Mouse (Mus musculus) myocyte (in vitro differentiated cells): ENCODE data around the gene Msrb3. TPM values are rescaled to one million over a fixed set of nuclear protein-coding genes. Genes with fewer than 3 reads are reported as not detected.

Source experiments
- H3K27me3 ChIP-seq: one replicate; pipeline ENCODE4 v1.6.1; 2011; ENCODE audit not compliant: control insufficient read depth, insufficient read depth, insufficient read length
- H3K36me3 ChIP-seq: one replicate; pipeline ENCODE4 v1.6.1; 2011; ENCODE audit not compliant: control insufficient read depth, insufficient read depth
- H3K4me2 ChIP-seq: one replicate; pipeline ENCODE4 v1.6.1; 2011; ENCODE audit warnings: low read depth, control low read depth
- H3K4me3 ChIP-seq: one replicate; pipeline ENCODE4 v1.5.1; 2011; ENCODE audit warnings: mild to moderate bottlenecking, control low read depth, moderate library complexity
- H3K79me2 ChIP-seq: one replicate; pipeline ENCODE4 v1.6.1; 2011; ENCODE audit not compliant: control insufficient read depth, insufficient read depth
- H3ac ChIP-seq: one replicate; pipeline ENCODE4 v1.6.1; 2011; ENCODE audit not compliant: control insufficient read depth, insufficient read length
- CEBPB ChIP-seq: IDR thresholded peaks from 2 replicates; pipeline ENCODE4 v1.6.1; 2011; ENCODE audit warnings: mild to moderate bottlenecking, moderate library complexity; ENCODE audit not compliant: poor library complexity, insufficient read depth, severe bottlenecking
- E2F4 ChIP-seq: IDR thresholded peaks from one replicate; pipeline ENCODE4 v1.6.1; 2011; ENCODE audit warnings: mild to moderate bottlenecking, control low read depth, moderate library complexity; ENCODE audit not compliant: insufficient read depth
- MAX ChIP-seq: IDR thresholded peaks from one replicate; pipeline ENCODE4 v1.6.1; 2011; ENCODE audit warnings: low read depth, mild to moderate bottlenecking, control low read depth
- MYOD1 ChIP-seq, 3 experiments: IDR thresholded peaks; one replicate each; pipeline ENCODE4 v1.6.1; 2011; ENCODE audit warnings: control low read depth in 2 of 3, low read depth in 2 of 3, mild to moderate bottlenecking in 2 of 3, moderate library complexity in 1 of 3; ENCODE audit not compliant: insufficient read length in 2 of 3, control insufficient read depth in 1 of 3
- MYOG ChIP-seq, 3 experiments: IDR thresholded peaks; one replicate each; pipeline ENCODE4 v1.6.1; 2011; ENCODE audit warnings: control low read depth in 2 of 3, low read depth in 2 of 3, mild to moderate bottlenecking in 2 of 3; ENCODE audit not compliant: insufficient read length in 2 of 3, control insufficient read depth in 1 of 3, insufficient read depth in 1 of 3
- POLR2A ChIP-seq: IDR thresholded peaks from one replicate; pipeline ENCODE4 v1.6.1; 2011; ENCODE audit warnings: low read depth, mild to moderate bottlenecking, control low read depth, moderate library complexity; ENCODE audit not compliant: insufficient read length
- POLR2AphosphoS2 ChIP-seq: IDR thresholded peaks from one replicate; pipeline ENCODE4 v1.6.1; 2011; ENCODE audit warnings: low read depth, control low read depth; ENCODE audit not compliant: insufficient read length
- REST ChIP-seq: IDR thresholded peaks from one replicate; pipeline ENCODE4 v1.6.1; 2011; ENCODE audit warnings: mild to moderate bottlenecking, control low read depth, moderate library complexity; ENCODE audit not compliant: insufficient read depth, insufficient read length
- SRF ChIP-seq: IDR thresholded peaks from one replicate; pipeline ENCODE4 v1.6.1; 2011; ENCODE audit warnings: low read depth; ENCODE audit not compliant: control insufficient read depth, insufficient read length
- TCF12 ChIP-seq: IDR thresholded peaks from one replicate; pipeline ENCODE4 v1.6.1; 2011; ENCODE audit warnings: mild to moderate bottlenecking, control low read depth; ENCODE audit not compliant: poor library complexity, insufficient read depth, severe bottlenecking
- TCF3 ChIP-seq: IDR thresholded peaks from one replicate; pipeline ENCODE4 v1.6.1; 2011; ENCODE audit warnings: low read depth, control low read depth; ENCODE audit not compliant: insufficient read length
- USF1 ChIP-seq: IDR thresholded peaks from one replicate; pipeline ENCODE4 v1.6.1; 2011; ENCODE audit warnings: low read depth, mild to moderate bottlenecking, control low read depth, moderate library complexity
- polyA plus RNA-seq: library from polyadenylated mRNA; unstranded; fragments of >200 nt; fragmentation: generic; extraction: Trizol; gene quantifications from one replicate; pipeline ENCODE4 v1.2.1, GENCODE M21; 2012; ENCODE audit warnings: missing spikeins

Msrb3 gene
- polyA plus RNA-seq, 1 experiment = 8.5 TPM

GRCm38 (mm10) chr10:120914286-120914685 is 15.4 kb upstream of the Msrb3 start:
- Histone ChIP-seq H3K36me3 (no peaks in the 10 kb centered on the region), H3K4me3 (no peak overlapping the region), H3K27me3 (no peaks in the 10 kb centered on the region), H3ac (no peak overlapping the region), H3K79me2 (no peaks in the 10 kb centered on the region), H3K4me2 (no peak overlapping the region)
- no peak for TF ChIP-seq MAX
- TF ChIP-seq MYOG (IDR thresholded peaks at IDR 0.05; ENCODE audit: control insufficient read depth in 1 of 3, insufficient read depth in 1 of 3, insufficient read length in 2 of 3, low read depth in 2 of 3) = no peak
- TF ChIP-seq REST = no peak
- TF ChIP-seq POLR2A = no peak
- TF ChIP-seq TCF3 = no peak
- no peak for TF ChIP-seq CEBPB
- TF ChIP-seq POLR2AphosphoS2 = no peak
- TF ChIP-seq TCF12 = no peak
- TF ChIP-seq USF1 = no peak
- TF ChIP-seq MYOD1 (IDR thresholded peaks at IDR 0.05; ENCODE audit: control insufficient read depth in 1 of 3, insufficient read length in 2 of 3, low read depth in 2 of 3) = no peak
- no peak for TF ChIP-seq E2F4
- TF ChIP-seq SRF = no peak

GRCm38 (mm10) chr10:120913796-120914195 is 14.9 kb upstream of the Msrb3 start:
- no peaks in the 10 kb centered on the region for H3K27me3 ChIP-seq
- no peak overlapping the region for H3ac ChIP-seq
- no peaks in the 10 kb centered on the region for H3K79me2 ChIP-seq
- H3K4me3 ChIP-seq = no peak overlapping the region
- H3K4me2 ChIP-seq = no peak overlapping the region
- TF ChIP-seq POLR2A (no peak), MAX (no peak)
- H3K36me3 ChIP-seq = no peaks in the 10 kb centered on the region

- TF ChIP-seq MAX (no peak), POLR2AphosphoS2 (no peak), SRF (no peak), CEBPB (no peak), E2F4 (no peak), TCF12 (no peak), TCF3 (no peak), MYOG (IDR thresholded peaks at IDR 0.05; ENCODE audit: control insufficient read depth in 1 of 3, insufficient read depth in 1 of 3, insufficient read length in 2 of 3, low read depth in 2 of 3) (no peak), MYOD1 (IDR thresholded peaks at IDR 0.05; ENCODE audit: control insufficient read depth in 1 of 3, insufficient read length in 2 of 3, low read depth in 2 of 3) (no peak), REST (no peak), POLR2A (no peak), USF1 (no peak)
- Histone ChIP-seq H3ac (no peak overlapping the region), H3K4me3 (no peak overlapping the region)
These were observed 13.1 kb upstream of the Msrb3 start for GRCm38 (mm10) chr10:120911971-120912370.

GRCm38 (mm10) chr10:120908776-120909574 is 10.1 kb upstream of the Msrb3 start:
- no peak overlapping the region for H3K4me2 ChIP-seq
- no peak for TF ChIP-seq E2F4
- TF ChIP-seq MYOG (IDR thresholded peaks at IDR 0.05; ENCODE audit: control insufficient read depth in 1 of 3, insufficient read depth in 1 of 3, insufficient read length in 2 of 3, low read depth in 2 of 3) = no peak
- TF ChIP-seq POLR2AphosphoS2 = no peak
- TF ChIP-seq TCF12 = no peak
- no peak for TF ChIP-seq SRF
- H3K36me3 ChIP-seq = no peaks in the 10 kb centered on the region
- H3K27me3 ChIP-seq = no peaks in the 10 kb centered on the region
- H3K79me2 ChIP-seq = no peaks in the 10 kb centered on the region
- no peak overlapping the region for H3ac ChIP-seq
- H3K4me3 ChIP-seq = no peak overlapping the region

More at GRCm38 (mm10) chr10:120911971-120912370, 13.1 kb upstream of the Msrb3 start:
- no peaks in the 10 kb centered on the region for H3K27me3 ChIP-seq
- H3K79me2 ChIP-seq = no peaks in the 10 kb centered on the region
- H3K36me3 ChIP-seq = no peaks in the 10 kb centered on the region
- H3K4me2 ChIP-seq = no peak overlapping the region

- Histone ChIP-seq H3K27me3 (no peaks in the 10 kb centered on the region), H3K79me2 (no peaks in the 10 kb centered on the region), H3K36me3 (no peaks in the 10 kb centered on the region), H3ac (no peak overlapping the region), H3K4me2 (no peak overlapping the region), H3K4me3 (no peak overlapping the region)
- no peak for TF ChIP-seq POLR2A
- no peak for TF ChIP-seq SRF
- no peak for TF ChIP-seq TCF12
- TF ChIP-seq POLR2AphosphoS2 = no peak
- no peak for TF ChIP-seq TCF3
- no peak for TF ChIP-seq MYOD1 (IDR thresholded peaks at IDR 0.05; ENCODE audit: control insufficient read depth in 1 of 3, insufficient read length in 2 of 3, low read depth in 2 of 3)
These were observed 5.8 kb upstream of the Msrb3 start for GRCm38 (mm10) chr10:120904676-120905075.
